Mouse (Mus musculus): Measurements from ENCODE around the gene Tppp3. TPM values are rescaled to one million over a fixed set of nuclear protein-coding genes. Genes with fewer than 3 reads are reported as not detected.

Tppp3 gene
- polyA plus RNA-seq, 1 experiment, result 155 TPM

DNA sequence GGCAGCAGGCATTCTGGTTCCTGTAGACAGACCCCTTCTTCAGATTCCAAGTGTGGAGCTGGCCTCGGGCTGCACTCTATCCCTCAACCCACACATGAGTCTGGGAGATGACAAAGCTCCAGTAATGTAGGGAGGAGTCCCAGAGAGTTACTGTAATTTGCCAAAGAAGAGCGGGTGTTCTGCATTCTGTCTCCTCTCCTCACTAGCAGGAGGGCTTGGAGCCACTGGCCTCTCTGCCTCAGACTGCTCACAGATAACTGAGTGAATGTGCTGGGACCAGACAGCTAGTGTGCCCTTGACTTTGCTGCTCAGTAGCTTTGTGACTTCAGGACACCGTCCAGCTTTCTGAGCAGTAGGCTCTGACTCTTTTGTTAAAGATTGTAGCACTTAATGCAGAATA lies 6.5 kb upstream of the Tppp3 start:
- Histone ChIP-seq H3K36me3 (ENCODE audit: control insufficient read depth, insufficient read depth) (no peaks in the 10 kb centered on the region), H3K27me3 (ENCODE audit: control insufficient read depth, insufficient read depth, insufficient read length) (no peaks in the 10 kb centered on the region), H3ac (ENCODE audit: control insufficient read depth, insufficient read length) (no peak overlapping the region), H3K4me2 (ENCODE audit: low read depth) (no peak overlapping the region), H3K4me3 (no peak overlapping the region), H3K79me2 (ENCODE audit: control insufficient read depth, insufficient read depth) (no peaks in the 10 kb centered on the region)
- no peak for TF ChIP-seq POLR2A (IDR thresholded peaks at IDR 0.05; ENCODE audit: insufficient read length, low read depth)
- TF ChIP-seq CEBPB (IDR thresholded peaks at IDR 0.05; ENCODE audit: insufficient read depth, poor library complexity, severe bottlenecking), result no peak
- TF ChIP-seq E2F4 (IDR thresholded peaks at IDR 0.05; ENCODE audit: insufficient read depth), result no peak
- TF ChIP-seq MYOG (IDR thresholded peaks at IDR 0.05; ENCODE audit: control insufficient read depth in 1 of 3, insufficient read depth in 1 of 3, insufficient read length in 2 of 3, low read depth in 2 of 3), result no peak
- TF ChIP-seq REST (IDR thresholded peaks at IDR 0.05; ENCODE audit: insufficient read depth, insufficient read length), result no peak
- TF ChIP-seq TCF12 (IDR thresholded peaks at IDR 0.05; ENCODE audit: insufficient read depth, poor library complexity, severe bottlenecking), result no peak
- no peak for TF ChIP-seq TCF3 (IDR thresholded peaks at IDR 0.05; ENCODE audit: insufficient read length, low read depth)
- TF ChIP-seq MAX (IDR thresholded peaks at IDR 0.05; ENCODE audit: low read depth), result no peak
- no peak for TF ChIP-seq SRF (IDR thresholded peaks at IDR 0.05; ENCODE audit: control insufficient read depth, insufficient read length, low read depth)
- no peak for TF ChIP-seq MYOD1 (IDR thresholded peaks at IDR 0.05; ENCODE audit: control insufficient read depth in 1 of 3, insufficient read length in 2 of 3, low read depth in 2 of 3)
- no peak for TF ChIP-seq USF1 (IDR thresholded peaks at IDR 0.05; ENCODE audit: low read depth)
- no peak for TF ChIP-seq POLR2AphosphoS2 (IDR thresholded peaks at IDR 0.05; ENCODE audit: insufficient read length, low read depth)

DNA sequence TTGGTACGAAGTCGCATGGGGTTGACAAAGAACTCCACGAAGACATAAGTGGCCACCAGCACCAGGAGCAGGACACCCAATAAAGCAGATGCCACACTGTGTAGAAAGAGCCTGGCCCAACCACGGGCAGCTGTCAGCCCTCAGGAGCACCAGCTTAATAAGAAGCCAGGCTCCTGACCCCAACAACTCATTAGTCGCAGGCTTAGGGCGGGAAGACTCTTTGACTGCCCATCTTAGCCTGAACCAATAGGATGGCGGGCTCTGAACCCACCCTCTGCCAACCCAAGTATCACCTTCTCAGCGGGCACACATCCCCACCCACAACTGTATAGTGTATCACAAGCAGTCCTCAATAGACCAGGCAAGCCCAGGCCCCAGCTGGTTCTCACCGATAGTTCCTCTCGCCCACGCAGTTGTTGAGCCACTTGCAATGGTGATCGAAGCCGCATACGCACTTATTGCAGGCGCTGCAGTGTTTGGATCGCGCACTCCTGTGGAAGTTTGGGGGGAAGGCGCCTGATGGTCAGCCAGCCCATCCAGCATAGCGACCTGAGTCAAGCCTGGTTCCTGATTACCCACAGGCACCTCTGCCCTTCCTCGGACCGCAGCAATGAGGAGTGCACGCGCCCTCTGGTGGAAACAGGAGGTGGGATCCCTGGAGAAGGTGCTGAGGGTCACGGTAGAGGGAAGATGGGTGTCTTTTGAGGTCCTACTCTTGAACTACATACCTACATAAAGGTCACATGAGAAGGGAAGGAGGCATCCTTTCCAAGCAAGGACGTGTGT lies 5.5 kb upstream of the Tppp3 start:
- Histone ChIP-seq H3K27me3 (ENCODE audit: control insufficient read depth, insufficient read depth, insufficient read length) (no peaks in the 10 kb centered on the region), H3ac (ENCODE audit: control insufficient read depth, insufficient read length) (no peak overlapping the region), H3K36me3 (ENCODE audit: control insufficient read depth, insufficient read depth) (no peaks in the 10 kb centered on the region), H3K4me2 (ENCODE audit: low read depth) (no peak overlapping the region), H3K4me3 (no peak overlapping the region), H3K79me2 (ENCODE audit: control insufficient read depth, insufficient read depth) (no peaks in the 10 kb centered on the region)
- peak in 1 of 3 experiments; percentile 39 for TF ChIP-seq MYOG (IDR thresholded peaks at IDR 0.05; ENCODE audit: control insufficient read depth in 1 of 3, insufficient read depth in 1 of 3, insufficient read length in 2 of 3, low read depth in 2 of 3)
- no peak for TF ChIP-seq CEBPB (IDR thresholded peaks at IDR 0.05; ENCODE audit: insufficient read depth, poor library complexity, severe bottlenecking)
- no peak for TF ChIP-seq E2F4 (IDR thresholded peaks at IDR 0.05; ENCODE audit: insufficient read depth)
- no peak for TF ChIP-seq USF1 (IDR thresholded peaks at IDR 0.05; ENCODE audit: low read depth)
- no peak for TF ChIP-seq POLR2AphosphoS2 (IDR thresholded peaks at IDR 0.05; ENCODE audit: insufficient read length, low read depth)
- no peak for TF ChIP-seq SRF (IDR thresholded peaks at IDR 0.05; ENCODE audit: control insufficient read depth, insufficient read length, low read depth)
- no peak for TF ChIP-seq REST (IDR thresholded peaks at IDR 0.05; ENCODE audit: insufficient read depth, insufficient read length)
- TF ChIP-seq MAX (IDR thresholded peaks at IDR 0.05; ENCODE audit: low read depth), result no peak
- TF ChIP-seq MYOD1 (IDR thresholded peaks at IDR 0.05; ENCODE audit: control insufficient read depth in 1 of 3, insufficient read length in 2 of 3, low read depth in 2 of 3), result peak in 1 of 3 experiments; percentile 5
- TF ChIP-seq TCF3 (IDR thresholded peaks at IDR 0.05; ENCODE audit: insufficient read length, low read depth), result no peak
- TF ChIP-seq POLR2A (IDR thresholded peaks at IDR 0.05; ENCODE audit: insufficient read length, low read depth), result no peak
- TF ChIP-seq TCF12 (IDR thresholded peaks at IDR 0.05; ENCODE audit: insufficient read depth, poor library complexity, severe bottlenecking), result no peak

DNA sequence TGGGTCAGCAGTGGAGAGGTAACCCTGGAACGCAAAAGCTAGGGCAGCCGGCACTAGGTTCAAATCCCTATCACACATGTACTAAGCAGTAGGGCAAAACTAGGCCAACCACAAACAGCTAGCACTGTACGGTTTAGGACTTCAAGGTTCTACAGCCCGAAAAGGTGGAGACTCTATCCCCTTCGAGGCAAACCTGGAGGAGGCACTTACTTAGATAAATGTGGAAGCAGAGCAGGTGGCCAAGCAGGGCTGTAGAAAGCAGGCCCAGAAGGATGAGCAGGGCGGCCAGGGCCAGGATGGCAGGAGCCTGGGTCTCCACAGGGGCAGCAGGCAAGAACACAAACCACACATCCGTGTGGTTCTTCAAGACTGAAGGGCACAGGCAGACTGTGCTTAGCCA lies 4.8 kb upstream of the Tppp3 start:
- Histone ChIP-seq H3ac (ENCODE audit: control insufficient read depth, insufficient read length) (no peak overlapping the region), H3K4me3 (no peak overlapping the region), H3K4me2 (ENCODE audit: low read depth) (no peak overlapping the region), H3K36me3 (ENCODE audit: control insufficient read depth, insufficient read depth) (no peaks in the 10 kb centered on the region), H3K27me3 (ENCODE audit: control insufficient read depth, insufficient read depth, insufficient read length) (no peaks in the 10 kb centered on the region), H3K79me2 (ENCODE audit: control insufficient read depth, insufficient read depth) (no peaks in the 10 kb centered on the region)
- no peak for TF ChIP-seq POLR2AphosphoS2 (IDR thresholded peaks at IDR 0.05; ENCODE audit: insufficient read length, low read depth)
- TF ChIP-seq CEBPB (IDR thresholded peaks at IDR 0.05; ENCODE audit: insufficient read depth, poor library complexity, severe bottlenecking), result no peak
- TF ChIP-seq TCF3 (IDR thresholded peaks at IDR 0.05; ENCODE audit: insufficient read length, low read depth), result no peak
- no peak for TF ChIP-seq USF1 (IDR thresholded peaks at IDR 0.05; ENCODE audit: low read depth)
- no peak for TF ChIP-seq E2F4 (IDR thresholded peaks at IDR 0.05; ENCODE audit: insufficient read depth)
- no peak for TF ChIP-seq TCF12 (IDR thresholded peaks at IDR 0.05; ENCODE audit: insufficient read depth, poor library complexity, severe bottlenecking)
- no peak for TF ChIP-seq MYOD1 (IDR thresholded peaks at IDR 0.05; ENCODE audit: control insufficient read depth in 1 of 3, insufficient read length in 2 of 3, low read depth in 2 of 3)
- no peak for TF ChIP-seq REST (IDR thresholded peaks at IDR 0.05; ENCODE audit: insufficient read depth, insufficient read length)
- no peak for TF ChIP-seq POLR2A (IDR thresholded peaks at IDR 0.05; ENCODE audit: insufficient read length, low read depth)
- no peak for TF ChIP-seq SRF (IDR thresholded peaks at IDR 0.05; ENCODE audit: control insufficient read depth, insufficient read length, low read depth)
- no peak for TF ChIP-seq MAX (IDR thresholded peaks at IDR 0.05; ENCODE audit: low read depth)
- no peak for TF ChIP-seq MYOG (IDR thresholded peaks at IDR 0.05; ENCODE audit: control insufficient read depth in 1 of 3, insufficient read depth in 1 of 3, insufficient read length in 2 of 3, low read depth in 2 of 3)

DNA sequence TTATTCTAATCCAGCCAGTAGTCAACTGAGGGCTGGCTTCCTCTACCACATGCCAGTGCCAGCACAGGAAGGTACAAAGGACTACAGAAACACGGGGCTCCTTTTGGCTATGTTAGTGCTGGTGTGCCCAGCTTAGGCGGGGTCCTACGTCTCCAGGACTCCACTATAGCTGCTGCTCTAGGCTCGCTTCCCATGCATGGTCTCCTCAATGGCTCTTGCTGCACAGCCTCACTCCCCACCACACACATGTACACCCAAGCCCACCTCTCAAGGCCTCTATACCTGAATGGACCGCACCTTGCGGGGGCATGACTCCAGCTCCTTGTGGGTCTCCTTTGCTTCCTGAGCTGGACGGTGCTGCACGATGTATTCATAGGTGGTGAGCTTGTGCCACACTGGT lies 4.4 kb upstream of the Tppp3 start:
- H3K27me3 ChIP-seq (ENCODE audit: control insufficient read depth, insufficient read depth, insufficient read length), result no peaks in the 10 kb centered on the region
- H3K4me2 ChIP-seq (ENCODE audit: low read depth), result no peak overlapping the region
- H3K36me3 ChIP-seq (ENCODE audit: control insufficient read depth, insufficient read depth), result no peaks in the 10 kb centered on the region
- no peaks in the 10 kb centered on the region for H3K79me2 ChIP-seq (ENCODE audit: control insufficient read depth, insufficient read depth)
- H3ac ChIP-seq (ENCODE audit: control insufficient read depth, insufficient read length), result no peak overlapping the region
- TF ChIP-seq E2F4 (IDR thresholded peaks at IDR 0.05; ENCODE audit: insufficient read depth), result no peak
- no peak overlapping the region for H3K4me3 ChIP-seq
